Mouse (Mus musculus): ENCODE results near the gene Ppp2r3a.

The Ppp2r3a gene

DNA sequence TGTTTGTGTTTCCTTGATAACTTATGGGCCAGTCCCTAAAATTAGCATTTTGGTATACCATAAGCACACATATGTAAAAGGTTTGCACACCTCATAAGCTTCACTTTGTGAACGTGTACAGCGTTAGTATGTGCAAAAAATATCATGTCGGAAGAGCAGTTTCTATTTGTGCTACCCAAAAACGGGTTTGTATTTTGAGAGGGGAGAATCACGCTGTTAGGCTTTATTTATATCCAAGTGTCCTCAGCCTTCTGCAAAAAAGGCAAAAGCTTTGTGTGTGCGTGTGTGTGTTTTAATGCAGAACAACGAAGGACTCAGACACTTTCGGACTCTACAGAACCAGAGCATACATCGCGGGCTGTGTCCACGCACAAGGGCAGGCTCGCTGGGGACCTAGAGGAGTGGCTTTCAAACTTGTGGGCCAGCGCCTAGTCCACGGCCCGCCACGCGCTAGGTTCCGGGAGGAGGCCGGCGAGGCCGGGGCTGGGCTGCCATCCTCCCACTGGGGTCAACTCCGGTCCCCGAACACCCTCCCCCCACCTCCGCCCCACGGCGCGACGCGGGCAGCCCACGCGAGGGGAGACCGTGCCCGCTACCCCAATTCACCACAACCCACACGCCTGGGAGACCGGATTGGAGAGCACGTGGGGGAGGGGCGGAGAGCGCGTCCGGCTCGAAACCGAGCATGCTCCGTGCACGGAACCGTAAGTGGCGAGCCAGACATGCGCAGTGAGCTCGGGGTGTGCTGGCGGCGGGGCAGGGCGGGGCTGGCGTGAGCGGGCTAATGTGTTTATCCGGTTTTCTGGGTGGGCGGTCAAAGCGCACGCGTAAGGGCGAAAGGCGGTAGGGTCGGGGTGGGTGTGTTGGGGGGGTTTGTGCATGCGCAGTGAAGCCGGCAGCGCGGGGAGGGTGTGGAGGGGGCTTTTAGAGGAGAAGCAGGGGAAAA is 178.3 kb downstream of the Ppp2r3a start:
- DNase-seq, result peak; percentile 99

GRCm38 (mm10) chr9:101072506-101072905 is 179.1 kb downstream of the Ppp2r3a start:
- no peak for DNase-seq

DNA sequence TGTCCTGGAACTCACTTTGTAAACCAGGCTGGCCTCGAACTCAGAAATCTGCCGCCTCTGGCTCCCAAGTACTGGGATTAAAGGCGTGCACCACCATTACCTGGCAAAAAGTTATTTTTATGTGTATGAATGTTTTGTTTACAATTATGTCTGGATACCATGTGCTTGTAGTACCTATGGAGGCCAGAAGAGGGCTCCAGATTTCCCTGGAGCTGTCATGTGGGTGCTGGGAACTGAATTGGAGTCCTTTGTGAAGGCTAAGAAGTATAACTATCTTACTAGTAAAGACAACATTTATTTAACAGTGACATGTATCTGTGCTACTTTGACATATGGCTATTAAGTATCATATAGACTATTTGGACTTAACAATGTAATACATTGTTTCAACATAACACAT is 181.8 kb downstream of the Ppp2r3a start:
- DNase-seq, result no peak

- no peak for DNase-seq
Observed at GRCm38 (mm10) chr9:101065076-101065602, 186.5 kb downstream of the Ppp2r3a start.

GRCm38 (mm10) chr9:101062253-101062780 is 189.3 kb downstream of the Ppp2r3a start:
- DNase-seq, result no peak

- no peak for DNase-seq
Observed at GRCm38 (mm10) chr9:101061035-101061434, 190.6 kb downstream of the Ppp2r3a start.

DNA sequence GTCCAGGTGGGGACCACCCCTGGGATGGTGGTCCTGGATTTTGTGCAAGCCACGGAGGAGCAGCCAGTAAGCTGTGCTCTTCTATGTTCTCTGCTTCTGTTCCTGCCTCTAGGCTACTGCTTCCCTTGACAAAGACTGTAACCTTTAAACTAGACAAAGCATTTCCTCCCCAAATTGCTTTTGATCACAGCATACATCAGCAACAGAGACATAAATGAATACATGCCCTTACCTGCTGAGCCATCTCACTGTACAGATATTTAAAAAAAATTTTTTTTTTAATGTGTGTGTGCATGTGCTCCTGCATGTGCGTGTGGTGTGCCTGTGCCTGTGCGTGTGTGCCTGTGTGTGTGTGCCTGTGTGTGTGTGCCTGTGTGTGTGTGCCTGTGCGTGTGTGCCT is 194.4 kb downstream of the Ppp2r3a start:
- no peak for DNase-seq

Data from kidney, adult 9 months (tissue).